Mouse (Mus musculus) neutrophil, adult 5-6 weeks (primary cell): ENCODE results near the gene Ttll4. TPM values are rescaled to one million over a fixed set of nuclear protein-coding genes. Genes with fewer than 3 reads are reported as not detected.
A peak's percentile ranks its signal among the peaks of the same experiment; 100 is the strongest.

ENCODE experiments used
- ATAC-seq: fragments of 151-379, 151-347 bp; 2 replicates; pipeline ENCODE4 v1.8.0; 2017; ENCODE audit warnings: mild to moderate bottlenecking, moderate TSS enrichment; ENCODE audit not compliant: insufficient number of reproducible peaks, poor library complexity, low FRiP score, severe bottlenecking; ENCODE audit errors: extremely low read depth
- total RNA-seq: library from RNA; stranded (forward); fragments of 200-1000 nt; gene quantifications from 2 replicates; pipeline ENCODE4 v1.2.3, GENCODE M21; 2017

The Ttll4 gene
- 19.0 and 21.1 TPM in 2 replicates for total RNA-seq

DNA sequence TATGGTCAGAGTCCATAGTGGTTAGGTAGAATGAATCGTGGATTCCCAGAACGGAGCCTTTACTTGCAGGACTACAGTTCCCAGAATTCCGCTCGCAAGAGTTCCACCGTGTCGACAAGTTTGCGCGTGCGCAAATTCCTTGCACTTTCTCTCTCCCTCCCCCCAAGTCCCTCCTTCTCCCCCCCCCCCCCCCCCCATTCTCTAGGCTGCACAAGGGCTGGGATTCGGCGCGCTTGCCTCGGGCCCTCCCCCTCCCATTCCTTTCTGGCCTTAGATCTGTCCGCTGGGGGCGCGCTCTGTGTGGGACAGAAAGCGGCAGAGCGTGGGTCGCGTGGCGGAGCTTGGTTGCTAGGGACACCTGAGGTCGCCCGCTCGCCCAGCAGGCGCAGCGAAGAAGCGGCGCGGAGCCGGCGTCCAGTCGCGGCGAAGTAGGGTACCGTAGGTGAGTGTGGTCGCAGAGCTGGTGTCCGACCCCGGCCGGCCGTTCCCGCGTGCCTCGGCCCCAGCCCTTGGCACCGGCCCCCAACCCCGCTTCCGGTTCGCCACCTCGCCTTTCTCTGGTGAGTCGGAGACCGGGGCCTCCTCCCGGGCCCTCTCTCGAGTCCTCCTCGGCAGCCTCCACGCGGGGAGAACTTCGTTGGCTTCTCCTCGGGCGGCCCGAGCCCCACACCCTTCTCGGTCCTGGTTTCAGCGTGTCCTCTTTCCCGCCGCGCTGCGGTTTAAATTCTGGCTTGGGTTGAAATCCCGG, at the start of gene Ttll4:
Ttll4 (plus strand) TSS at position 298 of the 748 bp plus-strand sequence.
- ATAC-seq = peak; percentile 98

DNA sequence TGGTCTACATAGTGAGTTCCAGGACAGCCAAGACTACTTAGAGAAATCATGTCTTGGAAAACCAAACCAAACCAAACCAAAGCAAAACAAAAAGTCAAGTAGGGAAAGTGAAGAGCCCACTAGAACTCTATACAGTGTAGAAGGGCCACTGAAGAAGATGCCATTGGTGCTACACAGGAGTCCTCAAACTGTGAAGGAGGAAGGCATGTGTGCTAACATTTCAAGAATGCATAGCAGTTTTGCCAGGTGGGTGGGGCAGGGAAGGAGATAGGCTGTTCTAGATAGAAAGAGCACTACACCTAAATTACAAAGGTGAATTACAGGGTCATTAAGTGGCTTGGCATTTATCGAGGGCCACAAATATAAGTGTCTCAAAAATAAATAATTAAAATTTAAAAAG, 37.4 kb upstream of the Ttll4 start:
- no peak for ATAC-seq

DNA sequence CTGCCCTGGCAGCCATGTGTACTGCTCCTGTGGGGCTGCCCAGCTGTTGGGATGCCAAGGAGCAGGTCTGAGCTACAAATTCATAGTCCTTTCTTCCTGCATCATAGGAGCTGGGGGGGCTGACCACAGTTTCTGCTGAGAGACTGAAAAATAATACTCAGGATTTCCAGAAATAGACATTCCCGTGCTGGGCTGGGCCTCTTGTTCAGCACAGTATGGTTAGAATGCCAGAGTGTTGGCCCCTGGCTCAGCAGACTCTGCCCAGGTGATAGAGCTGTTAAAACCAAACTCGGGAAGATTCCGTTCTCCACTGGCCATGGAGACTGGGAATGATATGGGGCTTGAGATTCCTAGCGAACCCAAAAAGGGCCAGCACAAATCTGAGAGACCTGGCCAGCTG, 35.5 kb upstream of the Ttll4 start:
- no peak for ATAC-seq

DNA sequence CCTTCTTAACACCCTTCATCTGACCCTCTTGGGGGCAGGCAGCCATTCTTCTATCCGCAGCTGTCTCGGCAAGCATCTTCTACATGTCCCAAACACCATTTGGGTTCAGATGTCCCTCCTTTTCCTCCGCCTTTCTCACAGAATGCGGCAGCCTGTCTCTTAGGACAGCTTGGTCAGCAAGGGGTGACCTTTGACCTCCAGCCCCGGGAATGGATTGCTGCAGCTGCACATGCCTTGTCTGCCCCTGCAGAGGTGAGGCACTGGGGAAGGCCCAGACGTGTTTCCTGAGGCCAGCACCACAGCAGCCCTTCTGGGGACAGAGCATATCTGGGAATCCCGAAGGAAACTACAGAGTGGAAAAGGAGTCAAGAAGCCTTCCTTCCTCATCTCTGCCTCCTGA, 33.5 kb upstream of the Ttll4 start:
- ATAC-seq = no peak

DNA sequence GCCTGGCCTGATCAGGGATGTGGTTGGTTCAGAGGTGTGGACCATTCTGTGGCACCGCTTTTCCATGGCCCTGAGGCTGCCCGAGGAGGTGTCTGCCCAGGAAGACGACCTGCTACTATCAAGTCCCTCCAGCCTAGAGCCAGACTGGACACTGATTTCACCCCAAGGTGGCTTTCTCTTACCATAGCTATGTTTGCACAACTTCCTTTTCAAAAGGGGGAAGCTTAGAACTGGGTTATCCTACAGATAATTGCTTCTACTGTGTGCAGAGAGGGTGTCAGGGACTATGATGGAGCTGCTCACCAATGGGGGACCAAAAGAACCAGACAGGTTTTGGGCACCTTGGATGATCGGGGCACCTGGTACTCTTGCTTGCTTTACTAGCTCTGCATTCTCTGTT, 28.8 kb upstream of the Ttll4 start:
- ATAC-seq = 0 out of 2 replicates have a peak, but pooled peaks have one; percentile 26

DNA sequence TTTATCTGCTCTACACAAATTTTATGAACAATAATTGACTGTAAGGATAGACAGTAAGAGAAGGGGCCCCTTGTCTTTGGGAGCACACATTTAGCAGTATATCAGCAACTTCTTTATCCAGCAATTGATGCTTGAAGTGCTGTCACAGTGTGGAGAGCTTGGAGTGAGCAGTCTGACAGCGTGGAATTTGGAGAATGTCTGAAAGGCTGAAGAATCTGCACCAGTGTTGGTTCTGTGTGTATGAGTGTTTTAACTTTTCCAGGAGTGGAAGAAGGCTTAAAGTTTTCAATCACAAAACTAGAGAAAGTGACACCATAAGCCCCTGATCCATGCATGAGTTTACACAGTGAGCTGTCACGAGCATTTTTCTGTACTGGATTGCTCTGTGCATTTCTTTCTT, 18.0 kb upstream of the Ttll4 start:
- no peak for ATAC-seq

DNA sequence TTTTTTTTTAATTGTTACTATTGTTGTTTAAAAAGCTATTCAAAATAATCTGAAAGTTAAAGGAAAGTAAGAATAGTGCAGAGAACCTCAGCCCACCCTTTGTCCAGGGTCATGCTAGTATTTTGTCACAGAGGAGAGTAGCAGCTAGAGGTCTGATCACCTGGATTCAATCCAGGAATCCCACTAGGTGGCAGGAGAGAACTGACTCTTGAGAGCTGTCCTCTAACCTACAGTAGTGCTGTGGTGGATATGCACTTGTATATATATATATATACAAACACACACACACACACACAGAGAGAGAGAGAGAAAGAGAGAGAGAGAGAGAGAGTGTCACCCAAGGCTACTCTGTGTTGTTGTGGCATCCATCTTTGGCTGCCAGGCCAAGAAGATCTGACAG, 17.6 kb upstream of the Ttll4 start:
- ATAC-seq = no peak

DNA sequence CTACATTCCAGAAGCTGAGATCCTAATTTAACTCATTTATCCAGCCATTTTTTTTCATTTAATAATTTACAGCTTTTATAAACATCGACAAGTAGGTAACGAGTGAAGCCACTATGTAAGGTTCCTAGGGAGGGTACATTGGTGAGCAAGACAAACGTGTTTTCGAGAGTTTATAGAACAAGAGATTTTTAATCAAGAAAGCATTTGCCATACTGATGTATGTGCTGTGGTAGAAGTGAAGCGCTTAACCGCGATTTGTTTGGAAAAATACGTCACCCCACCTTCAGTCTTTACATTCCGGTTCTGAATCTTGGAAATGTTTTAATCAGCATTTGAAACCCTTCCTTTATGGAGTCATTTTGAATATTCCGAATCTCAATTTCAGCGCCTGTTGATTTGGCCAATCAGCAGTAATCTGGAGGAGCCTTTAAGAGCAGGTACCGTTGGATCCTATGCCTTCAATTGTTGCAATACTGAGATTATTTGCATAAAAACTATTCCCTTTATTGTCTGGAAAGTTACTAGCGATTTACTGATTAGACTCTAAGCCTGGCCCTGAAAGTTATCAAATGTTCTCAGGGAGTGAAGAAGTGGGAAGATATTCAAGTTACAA, 814 bp downstream of the Ttll4 start:
- ATAC-seq = no peak

DNA sequence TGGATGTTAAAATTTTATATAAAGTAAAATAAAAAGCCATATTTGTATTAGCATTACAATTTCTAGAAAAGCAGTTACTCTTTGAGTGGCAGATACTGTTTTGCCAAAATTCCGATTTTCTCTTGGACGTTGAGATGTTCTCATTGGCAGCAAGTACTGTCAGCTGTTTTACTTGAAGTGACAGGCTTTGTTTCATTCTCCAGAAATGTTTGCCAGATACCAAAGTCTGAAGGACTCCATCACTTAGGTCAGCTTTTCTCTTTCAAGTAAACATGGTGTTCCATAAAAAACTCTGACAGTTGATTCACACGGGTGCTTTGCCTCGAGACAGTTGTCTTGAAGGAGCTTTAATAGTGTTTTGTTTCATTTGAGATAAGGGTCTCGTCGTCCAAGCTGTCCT, 3.6 kb downstream of the Ttll4 start:
- ATAC-seq = no peak

DNA sequence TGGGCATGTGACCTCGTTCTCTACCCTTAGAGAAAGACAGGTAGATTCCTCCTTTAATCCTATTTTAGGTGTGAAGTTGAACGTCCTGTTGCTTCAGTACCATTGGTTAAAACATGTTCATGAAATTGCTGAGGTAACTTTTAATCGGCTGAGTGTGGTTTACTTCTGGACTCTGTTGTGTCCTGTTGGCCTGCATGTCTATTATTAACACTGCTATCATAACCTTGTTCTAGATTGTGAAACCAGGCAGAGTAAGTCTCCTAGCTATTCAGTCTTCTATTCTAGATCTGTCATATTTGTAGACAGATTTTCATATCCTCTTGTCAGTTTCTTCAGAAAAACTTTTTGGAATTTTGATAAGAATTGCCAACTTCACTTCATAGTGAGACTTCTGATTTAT, 6.8 kb downstream of the Ttll4 start:
- no peak for ATAC-seq

DNA sequence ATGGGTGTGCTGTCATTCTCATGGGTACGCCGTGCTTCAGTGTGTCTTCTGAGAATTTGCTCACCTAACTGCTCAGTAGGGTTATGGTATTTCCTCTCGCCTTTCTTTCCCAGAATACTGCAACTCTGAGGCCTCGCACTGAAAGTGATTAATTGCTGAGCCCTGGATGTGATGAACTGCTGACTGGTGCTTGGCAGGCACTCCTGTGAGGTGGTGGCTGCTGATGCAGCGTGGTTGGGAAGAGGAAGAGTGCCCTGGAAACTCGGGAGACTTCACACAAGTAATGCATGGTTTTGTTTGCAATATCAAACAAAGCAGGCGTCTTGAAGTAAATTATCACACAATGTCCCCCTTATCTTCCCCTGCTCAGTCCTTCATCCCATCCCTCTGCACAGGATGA, 11.2 kb downstream of the Ttll4 start:
- no peak for ATAC-seq

DNA sequence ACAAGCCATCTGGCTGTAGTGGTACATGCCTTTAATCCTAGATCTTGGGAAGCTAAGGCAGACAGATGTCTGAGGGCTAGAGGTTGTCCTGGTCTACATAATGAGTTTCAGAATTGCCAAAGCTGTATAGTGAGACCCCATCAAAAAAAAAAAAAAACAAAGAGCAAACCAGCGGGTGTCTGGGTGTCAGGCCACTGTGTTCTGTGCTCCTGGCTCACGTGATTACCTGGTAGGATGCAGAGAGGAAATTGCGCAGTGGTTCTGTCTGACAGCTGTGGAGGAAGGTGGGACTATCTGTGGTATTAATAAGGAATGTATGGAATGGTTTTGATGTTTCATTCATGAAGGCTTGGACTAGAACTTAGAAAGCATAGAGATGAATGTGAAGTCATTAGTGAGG, 15.3 kb downstream of the Ttll4 start:
- ATAC-seq = no peak

DNA sequence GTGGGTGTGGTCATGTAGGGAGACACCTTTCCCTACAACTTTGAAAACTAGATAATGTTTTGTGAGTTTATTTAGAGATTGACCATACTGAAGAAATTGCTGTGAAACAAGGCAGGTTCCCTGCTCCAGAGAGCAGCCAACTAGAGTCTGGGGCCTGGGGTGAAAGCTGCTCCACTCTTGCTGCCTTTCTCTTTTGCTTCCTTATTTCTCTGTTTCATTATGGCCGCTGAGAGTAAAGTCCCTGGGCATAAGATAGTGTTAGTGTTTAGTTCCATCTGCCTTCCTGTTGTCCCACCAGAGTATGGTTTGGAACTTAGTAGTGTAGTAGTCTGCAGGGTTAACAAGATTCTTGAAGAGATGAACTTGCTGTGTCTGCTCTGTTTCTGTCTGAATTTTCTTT, 16.3 kb downstream of the Ttll4 start:
- no peak for ATAC-seq

DNA sequence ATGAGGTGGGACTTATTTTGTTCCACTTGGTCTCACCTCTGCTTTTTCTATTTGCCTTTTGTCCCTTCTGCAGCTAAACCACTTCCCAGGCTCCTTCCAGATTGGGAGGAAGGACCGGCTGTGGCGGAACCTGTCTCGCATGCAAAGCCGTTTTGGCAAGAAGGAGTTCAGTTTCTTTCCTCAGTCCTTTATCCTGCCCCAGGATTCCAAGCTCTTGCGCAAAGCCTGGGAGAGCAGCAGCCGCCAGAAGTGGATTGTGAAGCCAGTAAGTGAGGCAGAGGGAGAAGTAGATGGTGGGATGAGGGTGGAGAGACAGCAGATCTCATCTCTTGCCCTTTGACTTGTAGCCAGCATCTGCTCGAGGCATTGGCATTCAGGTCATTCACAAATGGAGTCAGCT, 25.6 kb downstream of the Ttll4 start:
- ATAC-seq = no peak

DNA sequence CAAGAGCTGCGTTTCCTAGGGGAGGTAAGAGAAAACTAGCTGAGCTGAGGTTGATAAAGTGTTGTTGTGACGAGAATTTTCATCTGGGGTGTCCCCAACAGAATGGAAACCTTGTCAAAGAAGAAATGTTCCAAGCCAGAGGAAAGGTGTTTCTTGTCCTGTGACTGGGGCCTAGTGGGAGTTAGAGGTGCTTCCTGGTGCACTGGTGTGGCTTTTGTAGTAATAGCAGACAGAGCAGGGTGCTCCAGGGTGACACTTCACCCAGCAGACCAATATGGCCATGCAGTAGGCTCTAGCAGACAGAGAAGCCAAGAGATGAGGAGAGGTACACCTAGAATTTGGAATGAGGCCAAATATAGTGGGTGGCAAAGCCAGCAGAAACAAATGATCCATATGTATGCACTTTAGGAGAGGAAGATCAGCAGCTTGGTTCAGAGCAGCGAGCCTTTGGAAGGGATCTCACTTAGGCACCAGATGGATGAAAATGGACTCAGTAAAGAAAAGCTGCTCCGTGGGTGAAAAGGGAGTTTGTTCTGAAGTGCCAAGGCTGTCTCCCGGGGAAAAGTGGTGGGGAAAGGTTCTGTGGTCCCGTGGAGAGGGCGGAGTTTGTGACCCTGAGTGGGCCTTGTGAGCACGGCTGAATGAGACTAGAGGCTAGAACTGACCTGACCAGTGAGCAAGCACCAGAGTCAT, 32.5 kb downstream of the Ttll4 start:
- no peak for ATAC-seq

DNA sequence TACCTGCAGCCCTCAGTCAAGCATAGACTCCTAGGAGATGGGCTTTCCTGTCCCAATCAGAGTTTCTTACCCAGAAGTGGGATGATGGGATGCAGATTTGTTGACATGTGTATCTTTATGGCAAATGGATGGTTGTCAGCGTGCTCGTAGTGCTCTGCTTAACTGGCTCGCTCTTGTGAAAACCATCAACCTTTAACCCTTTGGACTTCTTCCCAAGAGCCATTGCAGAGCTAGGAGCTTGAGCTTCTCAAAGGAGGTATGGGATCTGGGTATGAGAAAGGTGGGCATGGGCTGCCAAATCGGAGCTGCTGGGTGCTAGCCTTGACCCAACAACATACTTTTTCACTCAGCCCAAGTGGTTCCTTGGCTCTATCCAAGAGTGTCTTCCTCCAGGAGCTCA, 34.3 kb downstream of the Ttll4 start:
- ATAC-seq = no peak

DNA sequence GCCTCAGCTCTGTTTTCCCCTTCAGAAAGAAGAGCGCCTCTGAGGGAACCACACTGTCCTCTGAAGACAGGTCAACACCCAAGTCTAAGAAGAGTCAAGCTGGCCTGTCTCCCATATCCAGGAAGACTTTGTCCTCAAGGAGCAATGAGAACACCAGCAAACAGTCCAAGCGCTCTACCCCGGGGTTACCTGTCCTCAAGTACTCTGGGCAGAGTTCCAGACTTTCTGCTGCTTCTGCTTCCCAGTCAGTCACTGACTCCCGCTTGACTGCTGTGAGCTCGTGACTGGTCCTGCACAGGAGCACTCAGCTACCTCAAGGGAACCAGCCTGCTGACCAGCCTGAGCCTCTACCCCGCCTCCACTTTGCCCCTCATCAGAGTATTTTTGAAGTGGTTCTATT, 35.9 kb downstream of the Ttll4 start:
- ATAC-seq = no peak

DNA sequence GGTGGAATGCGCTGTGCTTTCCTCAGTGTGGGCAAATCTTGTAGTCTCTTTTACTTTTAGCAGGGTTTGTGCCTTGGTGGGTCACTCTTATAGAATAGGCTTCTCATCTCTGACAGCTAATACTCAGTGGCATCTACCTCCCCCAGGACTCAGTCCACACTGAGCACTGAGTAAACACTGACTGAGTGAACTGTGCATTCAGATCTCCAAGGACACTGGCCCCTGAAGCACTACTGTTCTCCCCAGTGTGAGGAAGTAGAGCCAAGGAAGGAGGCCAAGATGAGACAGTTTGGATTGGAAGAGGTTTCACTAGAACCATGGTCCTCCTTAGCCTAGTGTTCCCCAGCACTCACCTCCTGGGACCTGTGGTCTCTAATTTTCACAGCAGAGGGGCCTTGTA, 36.8 kb downstream of the Ttll4 start:
- no peak for ATAC-seq

DNA sequence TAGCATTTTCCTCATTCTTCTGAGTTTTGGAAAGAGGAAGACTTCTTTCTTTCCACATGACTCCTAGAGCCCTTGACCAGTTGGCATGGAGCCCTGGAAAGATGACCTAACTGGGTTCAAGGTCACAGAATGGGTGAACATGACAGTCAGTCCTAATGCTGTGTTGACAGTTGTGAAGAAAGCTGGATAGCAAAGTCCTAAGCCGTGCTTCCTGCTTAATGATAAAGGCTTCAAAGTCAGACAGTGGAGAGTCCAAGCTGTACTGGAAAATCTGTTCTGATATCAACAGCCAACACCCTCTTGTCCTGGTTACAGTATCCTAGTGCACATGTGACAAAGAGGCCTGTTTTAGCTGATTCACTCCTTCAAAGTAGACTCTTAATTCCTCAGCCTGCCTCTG, 37.2 kb downstream of the Ttll4 start:
- no peak for ATAC-seq

DNA sequence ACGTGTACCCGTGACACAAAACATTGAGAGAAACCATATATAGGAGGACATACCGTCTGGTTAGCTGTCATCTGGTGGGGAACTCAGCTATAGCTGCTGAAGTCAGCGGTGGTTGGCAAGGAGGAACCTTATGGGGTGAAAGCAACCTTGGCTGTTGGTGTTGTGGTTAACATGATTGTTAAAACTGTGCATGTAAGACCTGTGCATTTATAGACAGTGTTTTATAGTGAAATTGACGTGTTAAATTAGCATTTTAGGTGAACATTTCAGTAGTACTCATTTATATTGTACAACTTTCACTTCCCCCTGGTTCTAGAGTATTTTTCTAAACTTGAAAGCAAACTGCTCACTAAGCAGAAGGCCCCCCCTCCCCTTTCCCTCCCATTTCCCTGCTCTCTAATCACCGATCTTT, 40.6 kb downstream of the Ttll4 start:
- peak; percentile 44 for ATAC-seq
